Mouse (Mus musculus): ENCODE measurements around the gene Mat2a. TPM values are rescaled to one million over a fixed set of nuclear protein-coding genes. Genes with fewer than 3 reads are reported as not detected.

Mat2a gene
- polyA plus RNA-seq, 1 experiment, result 103 TPM

GRCm38 (mm10) chr6:72440186-72440990 is 1.0 kb upstream of the Mat2a start:
- H3K4me3 ChIP-seq (ENCODE audit: insufficient read depth, low read depth, low read length), result peak overlapping the region; percentile 97
- peaks cover 5% of the 10 kb centered on the region for H3K4me1 ChIP-seq (ENCODE audit: control insufficient read depth, insufficient read depth, insufficient read length, low read length)
- H3K27ac ChIP-seq (replicated peaks; ENCODE audit: low read depth, low read length), result peak overlapping the region; percentile 99

- Histone ChIP-seq H3K4me3 (ENCODE audit: insufficient read depth, low read depth, low read length) (peak overlapping the region; percentile 97), H3K27ac (replicated peaks; ENCODE audit: low read depth, low read length) (peak overlapping the region; percentile 100), H3K4me1 (ENCODE audit: control insufficient read depth, insufficient read depth, insufficient read length, low read length) (peaks cover 5% of the 10 kb centered on the region)
Observed at GRCm38 (mm10) chr6:72438862-72439354, 450 bp downstream of the Mat2a start.

GRCm38 (mm10) chr6:72438226-72438625 is 1.1 kb downstream of the Mat2a start:
- Histone ChIP-seq H3K4me3 (ENCODE audit: insufficient read depth, low read depth, low read length) (peak overlapping the region; percentile 97), H3K4me1 (ENCODE audit: control insufficient read depth, insufficient read depth, insufficient read length, low read length) (peaks cover 5% of the 10 kb centered on the region), H3K27ac (replicated peaks; ENCODE audit: low read depth, low read length) (no peak overlapping the region)

GRCm38 (mm10) chr6:72432153-72432552 is 7.2 kb downstream of the Mat2a start:
- H3K27ac ChIP-seq (replicated peaks; ENCODE audit: low read depth, low read length), result no peak overlapping the region
- no peak overlapping the region for H3K4me3 ChIP-seq (ENCODE audit: insufficient read depth, low read depth, low read length)
- no peaks in the 10 kb centered on the region for H3K4me1 ChIP-seq (ENCODE audit: control insufficient read depth, insufficient read depth, insufficient read length, low read length)

GRCm38 (mm10) chr6:72430989-72431921 is 8.1 kb downstream of the Mat2a start:
- Histone ChIP-seq H3K4me3 (ENCODE audit: insufficient read depth, low read depth, low read length) (no peak overlapping the region), H3K4me1 (ENCODE audit: control insufficient read depth, insufficient read depth, insufficient read length, low read length) (no peaks in the 10 kb centered on the region), H3K27ac (replicated peaks; ENCODE audit: low read depth, low read length) (no peak overlapping the region)

- Histone ChIP-seq H3K4me1 (ENCODE audit: control insufficient read depth, insufficient read depth, insufficient read length, low read length) (no peaks in the 10 kb centered on the region), H3K27ac (replicated peaks; ENCODE audit: low read depth, low read length) (no peak overlapping the region), H3K4me3 (ENCODE audit: insufficient read depth, low read depth, low read length) (no peak overlapping the region)
Observed at GRCm38 (mm10) chr6:72429061-72429842, 10.1 kb downstream of the Mat2a start.

GRCm38 (mm10) chr6:72428036-72428435 is 11.3 kb downstream of the Mat2a start:
- no peak overlapping the region for H3K4me3 ChIP-seq (ENCODE audit: insufficient read depth, low read depth, low read length)
- H3K4me1 ChIP-seq (ENCODE audit: control insufficient read depth, insufficient read depth, insufficient read length, low read length), result no peaks in the 10 kb centered on the region
- no peak overlapping the region for H3K27ac ChIP-seq (replicated peaks; ENCODE audit: low read depth, low read length)

GRCm38 (mm10) chr6:72425646-72426045 is 13.7 kb downstream of the Mat2a start:
- Histone ChIP-seq H3K27ac (replicated peaks; ENCODE audit: low read depth, low read length) (no peak overlapping the region), H3K4me1 (ENCODE audit: control insufficient read depth, insufficient read depth, insufficient read length, low read length) (no peaks in the 10 kb centered on the region), H3K4me3 (ENCODE audit: insufficient read depth, low read depth, low read length) (no peak overlapping the region)

GRCm38 (mm10) chr6:72420901-72421300 is 18.5 kb downstream of the Mat2a start:
- no peak overlapping the region for H3K4me3 ChIP-seq (ENCODE audit: insufficient read depth, low read depth, low read length)
- no peak overlapping the region for H3K27ac ChIP-seq (replicated peaks; ENCODE audit: low read depth, low read length)
- H3K4me1 ChIP-seq (ENCODE audit: control insufficient read depth, insufficient read depth, insufficient read length, low read length), result no peaks in the 10 kb centered on the region

- Histone ChIP-seq H3K27ac (replicated peaks; ENCODE audit: low read depth, low read length) (no peak overlapping the region), H3K4me3 (ENCODE audit: insufficient read depth, low read depth, low read length) (no peak overlapping the region), H3K4me1 (ENCODE audit: control insufficient read depth, insufficient read depth, insufficient read length, low read length) (peaks cover 2% of the 10 kb centered on the region; the same call in 1 of the 2 replicates)
Observed at GRCm38 (mm10) chr6:72419806-72420205, 19.6 kb downstream of the Mat2a start.

GRCm38 (mm10) chr6:72418279-72418678 is 21.1 kb downstream of the Mat2a start:
- peaks cover 2% of the 10 kb centered on the region; the same call in 1 of the 2 replicates for H3K4me1 ChIP-seq (ENCODE audit: control insufficient read depth, insufficient read depth, insufficient read length, low read length)
- no peak overlapping the region for H3K27ac ChIP-seq (replicated peaks; ENCODE audit: low read depth, low read length)
- no peak overlapping the region for H3K4me3 ChIP-seq (ENCODE audit: insufficient read depth, low read depth, low read length)

GRCm38 (mm10) chr6:72415964-72416772 is 23.2 kb downstream of the Mat2a start:
- no peak overlapping the region for H3K27ac ChIP-seq (replicated peaks; ENCODE audit: low read depth, low read length)
- peaks cover 2% of the 10 kb centered on the region; the same call in 1 of the 2 replicates for H3K4me1 ChIP-seq (ENCODE audit: control insufficient read depth, insufficient read depth, insufficient read length, low read length)
- no peak overlapping the region; the same call in 1 of the 2 replicates for H3K4me3 ChIP-seq (ENCODE audit: insufficient read depth, low read depth, low read length)

GRCm38 (mm10) chr6:72415181-72415580 is 24.2 kb downstream of the Mat2a start:
- H3K4me3 ChIP-seq (ENCODE audit: insufficient read depth, low read depth, low read length), result peak overlapping the region; percentile 14; the same call in 1 of the 2 replicates
- H3K27ac ChIP-seq (replicated peaks; ENCODE audit: low read depth, low read length), result no peak overlapping the region

More at GRCm38 (mm10) chr6:72415181-72415580, 24.2 kb downstream of the Mat2a start:
- peaks cover 2% of the 10 kb centered on the region; the same call in 1 of the 2 replicates for H3K4me1 ChIP-seq (ENCODE audit: control insufficient read depth, insufficient read depth, insufficient read length, low read length)

All from brown adipose tissue, adult 24 weeks (tissue).